Mouse (Mus musculus): ENCODE data around the gene Rasgef1a. TPM values are rescaled to one million over a fixed set of nuclear protein-coding genes. Genes with fewer than 3 reads are reported as not detected.

The Rasgef1a gene
- polyA plus RNA-seq, 1 experiment from 2014 or later, result not detected

- ATAC-seq (ENCODE audit: insufficient number of reproducible peaks, low FRiP score, low TSS enrichment, low read depth) (no peak), DNase-seq (ENCODE audit: low spot score) (no peak)
- Histone ChIP-seq H3K4me1 (ENCODE audit: control insufficient read depth, insufficient read depth, low read length) (no peaks in the 10 kb centered on the region), H3K4me2 (ENCODE audit: low read depth, severe bottlenecking) (no peak overlapping the region), H3K27ac (replicated peaks; ENCODE audit: low read depth, low read length) (no peak overlapping the region), H3K36me3 (ENCODE audit: control insufficient read depth, insufficient read depth, low read length) (no peaks in the 10 kb centered on the region), H3K4me3 (ENCODE audit: low read depth, low read length) (no peak overlapping the region), H3K27me3 (ENCODE audit: control insufficient read depth, insufficient read depth, low read length) (no peaks in the 10 kb centered on the region), H3K9me3 (ENCODE audit: control insufficient read depth, low read length) (no peaks in the 10 kb centered on the region), H3K9ac (ENCODE audit: low read length) (no peak overlapping the region)
- 89% methylated on average over 9 of the region's 9 CpGs for WGBS
Observed at GRCm38 (mm10) chr6:118090827-118091226, 79.6 kb downstream of the Rasgef1a start.

- ATAC-seq (ENCODE audit: insufficient number of reproducible peaks, low FRiP score, low TSS enrichment, low read depth) (no peak), DNase-seq (ENCODE audit: low spot score) (no peak)
- 82% methylated on average over 8 of the region's 8 CpGs for WGBS
- no peak overlapping the region for H3K4me3 ChIP-seq (ENCODE audit: low read depth, low read length)
- no peaks in the 10 kb centered on the region for H3K9me3 ChIP-seq (ENCODE audit: control insufficient read depth, low read length)
- H3K36me3 ChIP-seq (ENCODE audit: control insufficient read depth, insufficient read depth, low read length), result no peaks in the 10 kb centered on the region
- H3K27me3 ChIP-seq (ENCODE audit: control insufficient read depth, insufficient read depth, low read length), result no peaks in the 10 kb centered on the region
- H3K9ac ChIP-seq (ENCODE audit: low read length), result no peak overlapping the region
- H3K27ac ChIP-seq (replicated peaks; ENCODE audit: low read depth, low read length), result no peak overlapping the region
- H3K4me2 ChIP-seq (ENCODE audit: low read depth, severe bottlenecking), result no peak overlapping the region
- H3K4me1 ChIP-seq (ENCODE audit: control insufficient read depth, insufficient read depth, low read length), result no peaks in the 10 kb centered on the region
Observed at GRCm38 (mm10) chr6:118097765-118098365, 86.6 kb downstream of the Rasgef1a start.

- Histone ChIP-seq H3K4me2 (ENCODE audit: low read depth, severe bottlenecking) (no peak overlapping the region), H3K27ac (replicated peaks; ENCODE audit: low read depth, low read length) (no peak overlapping the region), H3K4me1 (ENCODE audit: control insufficient read depth, insufficient read depth, low read length) (no peaks in the 10 kb centered on the region), H3K9me3 (ENCODE audit: control insufficient read depth, low read length) (no peaks in the 10 kb centered on the region), H3K27me3 (ENCODE audit: control insufficient read depth, insufficient read depth, low read length) (no peaks in the 10 kb centered on the region), H3K9ac (ENCODE audit: low read length) (no peak overlapping the region), H3K4me3 (ENCODE audit: low read depth, low read length) (no peak overlapping the region), H3K36me3 (ENCODE audit: control insufficient read depth, insufficient read depth, low read length) (no peaks in the 10 kb centered on the region)
- WGBS, result 42% methylated on average over 2 of the region's 2 CpGs
- ATAC-seq (ENCODE audit: insufficient number of reproducible peaks, low FRiP score, low TSS enrichment, low read depth) (no peak), DNase-seq (ENCODE audit: low spot score) (no peak)
Observed at GRCm38 (mm10) chr6:118099311-118099802, 88.1 kb downstream of the Rasgef1a start.

- Histone ChIP-seq H3K27ac (replicated peaks; ENCODE audit: low read depth, low read length) (no peak overlapping the region), H3K4me2 (ENCODE audit: low read depth, severe bottlenecking) (no peak overlapping the region), H3K9me3 (ENCODE audit: control insufficient read depth, low read length) (no peaks in the 10 kb centered on the region), H3K4me3 (ENCODE audit: low read depth, low read length) (no peak overlapping the region), H3K27me3 (ENCODE audit: control insufficient read depth, insufficient read depth, low read length) (no peaks in the 10 kb centered on the region), H3K4me1 (ENCODE audit: control insufficient read depth, insufficient read depth, low read length) (no peaks in the 10 kb centered on the region), H3K9ac (ENCODE audit: low read length) (no peak overlapping the region), H3K36me3 (ENCODE audit: control insufficient read depth, insufficient read depth, low read length) (no peaks in the 10 kb centered on the region; the same call in 1 of the 2 replicates)
- DNase-seq (ENCODE audit: low spot score), result no peak
- no peak for ATAC-seq (ENCODE audit: insufficient number of reproducible peaks, low FRiP score, low TSS enrichment, low read depth)
- 70% methylated on average over 1 of the region's 1 CpGs for WGBS
Observed at GRCm38 (mm10) chr6:118111810-118112209, 100.6 kb downstream of the Rasgef1a start.

GRCm38 (mm10) chr6:118122767-118123166 is 111.5 kb downstream of the Rasgef1a start:
- no peaks in the 10 kb centered on the region for H3K9me3 ChIP-seq (ENCODE audit: control insufficient read depth, low read length)
- no peaks in the 10 kb centered on the region for H3K4me1 ChIP-seq (ENCODE audit: control insufficient read depth, insufficient read depth, low read length)
- H3K4me2 ChIP-seq (ENCODE audit: low read depth, severe bottlenecking), result no peak overlapping the region
- no peak for DNase-seq (ENCODE audit: low spot score)
- H3K4me3 ChIP-seq (ENCODE audit: low read depth, low read length), result no peak overlapping the region
- H3K27ac ChIP-seq (replicated peaks; ENCODE audit: low read depth, low read length), result no peak overlapping the region
- no peak for ATAC-seq (ENCODE audit: insufficient number of reproducible peaks, low FRiP score, low TSS enrichment, low read depth)
- WGBS, result 74% methylated on average over 1 of the region's 1 CpGs
- H3K9ac ChIP-seq (ENCODE audit: low read length), result no peak overlapping the region
- no peaks in the 10 kb centered on the region for H3K36me3 ChIP-seq (ENCODE audit: control insufficient read depth, insufficient read depth, low read length)
- no peaks in the 10 kb centered on the region for H3K27me3 ChIP-seq (ENCODE audit: control insufficient read depth, insufficient read depth, low read length)

- ATAC-seq (ENCODE audit: insufficient number of reproducible peaks, low FRiP score, low TSS enrichment, low read depth) (no peak), DNase-seq (ENCODE audit: low spot score) (no peak)
- Histone ChIP-seq H3K27ac (replicated peaks; ENCODE audit: low read depth, low read length) (no peak overlapping the region), H3K4me3 (ENCODE audit: low read depth, low read length) (no peak overlapping the region), H3K27me3 (ENCODE audit: control insufficient read depth, insufficient read depth, low read length) (no peaks in the 10 kb centered on the region), H3K9ac (ENCODE audit: low read length) (no peak overlapping the region), H3K4me2 (ENCODE audit: low read depth, severe bottlenecking) (no peak overlapping the region), H3K4me1 (ENCODE audit: control insufficient read depth, insufficient read depth, low read length) (no peaks in the 10 kb centered on the region), H3K9me3 (ENCODE audit: control insufficient read depth, low read length) (no peaks in the 10 kb centered on the region), H3K36me3 (ENCODE audit: control insufficient read depth, insufficient read depth, low read length) (no peaks in the 10 kb centered on the region)
Observed at GRCm38 (mm10) chr6:118126577-118126976, 115.3 kb downstream of the Rasgef1a start.

GRCm38 (mm10) chr6:118127198-118127597 is 116.0 kb downstream of the Rasgef1a start:
- no peak overlapping the region for H3K4me3 ChIP-seq (ENCODE audit: low read depth, low read length)
- no peaks in the 10 kb centered on the region for H3K36me3 ChIP-seq (ENCODE audit: control insufficient read depth, insufficient read depth, low read length)
- no peak overlapping the region for H3K4me2 ChIP-seq (ENCODE audit: low read depth, severe bottlenecking)
- H3K9me3 ChIP-seq (ENCODE audit: control insufficient read depth, low read length), result no peaks in the 10 kb centered on the region
- no peaks in the 10 kb centered on the region for H3K4me1 ChIP-seq (ENCODE audit: control insufficient read depth, insufficient read depth, low read length)
- H3K27me3 ChIP-seq (ENCODE audit: control insufficient read depth, insufficient read depth, low read length), result no peaks in the 10 kb centered on the region
- no peak overlapping the region for H3K27ac ChIP-seq (replicated peaks; ENCODE audit: low read depth, low read length)
- 88% methylated on average over 7 of the region's 7 CpGs for WGBS
- H3K9ac ChIP-seq (ENCODE audit: low read length), result no peak overlapping the region
- DNase-seq (ENCODE audit: low spot score) (no peak), ATAC-seq (ENCODE audit: insufficient number of reproducible peaks, low FRiP score, low TSS enrichment, low read depth) (no peak)

GRCm38 (mm10) chr6:118127827-118128487 is 116.7 kb downstream of the Rasgef1a start:
- H3K4me2 ChIP-seq (ENCODE audit: low read depth, severe bottlenecking), result no peak overlapping the region
- H3K4me1 ChIP-seq (ENCODE audit: control insufficient read depth, insufficient read depth, low read length), result no peaks in the 10 kb centered on the region
- no peaks in the 10 kb centered on the region for H3K36me3 ChIP-seq (ENCODE audit: control insufficient read depth, insufficient read depth, low read length)
- H3K27me3 ChIP-seq (ENCODE audit: control insufficient read depth, insufficient read depth, low read length), result no peaks in the 10 kb centered on the region
- no peak overlapping the region for H3K27ac ChIP-seq (replicated peaks; ENCODE audit: low read depth, low read length)
- no peak for ATAC-seq (ENCODE audit: insufficient number of reproducible peaks, low FRiP score, low TSS enrichment, low read depth)
- DNase-seq (ENCODE audit: low spot score), result no peak
- WGBS, result 76% methylated on average over 6 of the region's 6 CpGs
- no peak overlapping the region for H3K4me3 ChIP-seq (ENCODE audit: low read depth, low read length)
- no peak overlapping the region for H3K9ac ChIP-seq (ENCODE audit: low read length)
- no peaks in the 10 kb centered on the region for H3K9me3 ChIP-seq (ENCODE audit: control insufficient read depth, low read length)

All from limb, embryonic 11.5 days (tissue).